Comparison of ENCODE assay signal across 15 mouse cellular contexts in the genomic region with DNA sequence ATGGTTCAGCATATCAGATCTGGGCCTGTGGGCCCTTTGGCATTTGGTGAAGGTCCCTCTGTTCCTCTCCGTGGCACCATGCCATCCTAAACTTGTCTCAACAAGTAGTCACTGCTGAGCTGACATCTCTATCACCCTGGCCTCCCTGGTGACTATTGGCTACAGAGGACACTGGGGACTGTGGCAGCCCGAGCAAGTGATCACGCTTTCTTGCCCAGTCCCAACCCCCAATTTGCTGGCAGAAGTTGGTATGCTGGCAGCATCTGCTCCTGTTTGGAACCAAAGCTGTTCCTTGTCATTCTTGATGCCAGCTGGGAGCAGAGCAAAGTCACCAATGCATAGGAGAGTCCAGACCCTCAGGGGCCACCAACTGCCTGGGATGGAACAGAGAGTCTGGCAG. TPM values are rescaled to one million over a fixed set of nuclear protein-coding genes. Genes with fewer than 3 reads are reported as not detected.
A peak's percentile ranks its signal among the peaks of the same experiment; 100 is the strongest.
DNase-seq lines count a peak whose midpoint lies in the region; ATAC-seq lines count a peak whose summit lies in the region.
"Had no signal": no experiment of that assay in that cellular context is flagged by ENCODE, and none has a peak within 500 bp of the region (broad histone marks: within the 10 kb centered on the region; RNA-seq: fewer than 3 reads in every experiment).

No protein-coding gene starts in this region.

- H3K4me3 ChIP-seq in forebrain, embryonic 16.5 days (replicated peaks; ENCODE audit: low read length) = no peak overlapping the region
- H3K4me3 ChIP-seq: myocyte had no signal

- no peak overlapping the region for H3K27ac ChIP-seq in forebrain, embryonic 16.5 days (ENCODE audit: low read length)

- no peak overlapping the region for H3K4me2 ChIP-seq in forebrain, embryonic 16.5 days (ENCODE audit: low read length)

- 83% methylated on average over 3 of the region's 3 CpGs for WGBS in forebrain, embryonic 16.5 days

- DNase-seq in heart, adult 18-20 months = peak; percentile 39 to 49
- no peak for DNase-seq in heart, adult 8-10 months (ENCODE audit: low spot score)
- DNase-seq in right cerebral cortex, postnatal 10 days (ENCODE audit: low spot score in 2 of 2) = peak; percentile 61 to 67
- no peak for DNase-seq in right cerebral cortex, adult 2 months (ENCODE audit: low spot score in 2 of 2)
- no peak for DNase-seq in lung, adult 18-20 months
- DNase-seq in natural killer cell, adult 2 months (ENCODE audit: low spot score in 2 of 2) = no peak
- DNase-seq in thymus, postnatal 14 days = no peak
- DNase-seq: gastrocnemius, postnatal 25 days; kidney, adult 11 months; thymus, postnatal 25 days had no signal

- no peaks in the 10 kb centered on the region for H3K9me3 ChIP-seq in forebrain, embryonic 16.5 days (ENCODE audit: control insufficient read depth, low read length)

- H3K9ac ChIP-seq in forebrain, embryonic 16.5 days (replicated peaks; ENCODE audit: low read depth, low read length) = no peak overlapping the region

- no peaks in the 10 kb centered on the region for H3K27me3 ChIP-seq in forebrain, embryonic 16.5 days (replicated peaks; ENCODE audit: control insufficient read depth, insufficient read depth, low read length)

- ATAC-seq in forebrain, embryonic 16.5 days = peak; percentile 49
- ATAC-seq: lung, postnatal 0 days had no signal

- no peaks in the 10 kb centered on the region for H3K4me1 ChIP-seq in forebrain, embryonic 16.5 days (replicated peaks; ENCODE audit: control insufficient read depth, insufficient read depth, low read length)

- H3K36me3 ChIP-seq in forebrain, embryonic 16.5 days (ENCODE audit: control insufficient read depth, insufficient read depth) = no peaks in the 10 kb centered on the region

RNA-seq across cellular contexts. Expression of a gene that starts 30.0 kb away (rescaled TPM):
- not detected for total RNA-seq in heart, adult 18-20 months (2021)
- not detected for total RNA-seq in heart, adult 8-10 months (2022)
- not detected in 2 replicates for polyA plus RNA-seq in forebrain, embryonic 16.5 days (2015; fragmentation: Nextera tagmentation; extraction: Ambion mirVana)
- total RNA-seq: gastrocnemius, postnatal 25 days; left cerebral cortex, postnatal 36 days had no signal
- polyA plus RNA-seq: embryonic facial prominence, embryonic 11.5 days; lung, postnatal 0 days; myocyte had no signal

RNA-seq across cellular contexts. Expression of a gene that starts 33.2 kb away (rescaled TPM):
- not detected for total RNA-seq in heart, adult 18-20 months (2021)
- not detected for total RNA-seq in heart, adult 8-10 months (2022)
- polyA plus RNA-seq in forebrain, embryonic 16.5 days (2015; fragmentation: Nextera tagmentation; extraction: Ambion mirVana) = not detected in 2 replicates
- total RNA-seq: gastrocnemius, postnatal 25 days; left cerebral cortex, postnatal 36 days had no signal
- polyA plus RNA-seq: embryonic facial prominence, embryonic 11.5 days; lung, postnatal 0 days; myocyte had no signal

RNA-seq across cellular contexts. Expression of a gene that starts 36.4 kb away (rescaled TPM):
- total RNA-seq in heart, adult 18-20 months (2021) = not detected
- not detected for total RNA-seq in heart, adult 8-10 months (2022)
- not detected in 2 replicates for polyA plus RNA-seq in forebrain, embryonic 16.5 days (2015; fragmentation: Nextera tagmentation; extraction: Ambion mirVana)
- total RNA-seq: gastrocnemius, postnatal 25 days; left cerebral cortex, postnatal 36 days had no signal
- polyA plus RNA-seq: embryonic facial prominence, embryonic 11.5 days; lung, postnatal 0 days; myocyte had no signal

RNA-seq across cellular contexts. Expression of a gene that starts 39.5 kb away (rescaled TPM):
- not detected for total RNA-seq in heart, adult 18-20 months (2021)
- not detected for total RNA-seq in heart, adult 8-10 months (2022)
- not detected in 2 replicates for polyA plus RNA-seq in forebrain, embryonic 16.5 days (2015; fragmentation: Nextera tagmentation; extraction: Ambion mirVana)
- total RNA-seq: gastrocnemius, postnatal 25 days; left cerebral cortex, postnatal 36 days had no signal
- polyA plus RNA-seq: embryonic facial prominence, embryonic 11.5 days; lung, postnatal 0 days; myocyte had no signal

RNA-seq across cellular contexts. Expression of a gene that starts 42.7 kb away (rescaled TPM):
- total RNA-seq in heart, adult 18-20 months (2021) = not detected
- not detected for total RNA-seq in heart, adult 8-10 months (2022)
- not detected in 2 replicates for polyA plus RNA-seq in forebrain, embryonic 16.5 days (2015; fragmentation: Nextera tagmentation; extraction: Ambion mirVana)
- total RNA-seq: gastrocnemius, postnatal 25 days; left cerebral cortex, postnatal 36 days had no signal
- polyA plus RNA-seq: embryonic facial prominence, embryonic 11.5 days; lung, postnatal 0 days; myocyte had no signal

Comparison
In these comparisons a context has a peak if more than half of its experiments do, and no peak if none do; other contexts are left out.
1. DNase-seq: peak in heart, adult 18-20 months (2 of 2) and right cerebral cortex, postnatal 10 days (2 of 2); none in heart, adult 8-10 months (single experiment), right cerebral cortex, adult 2 months (0 of 2), lung, adult 18-20 months (0 of 2), natural killer cell, adult 2 months (0 of 2) and thymus, postnatal 14 days (single experiment).